9 mouse cellular contexts compared by ENCODE assay signal in genomic region chr8:119717765-119718164, GRCm38 (mm10). TPM values are rescaled to one million over a fixed set of nuclear protein-coding genes. Genes with fewer than 3 reads are reported as not detected.
A peak's percentile ranks its signal among the peaks of the same experiment; 100 is the strongest.
DNase-seq lines count a peak whose midpoint lies in the region; ATAC-seq lines count a peak whose summit lies in the region.
"Had no signal": no experiment of that assay in that cellular context is flagged by ENCODE, and none has a peak within 500 bp of the region (broad histone marks: within the 10 kb centered on the region; RNA-seq: fewer than 3 reads in every experiment).

No protein-coding gene starts in this region.

- H3K4me1 ChIP-seq in neural tube, embryonic 15.5 days: no peaks in the 10 kb centered on the region
- no peaks in the 10 kb centered on the region for H3K4me1 ChIP-seq in neural tube, embryonic 11.5 days (ENCODE audit: control insufficient read depth, insufficient read depth, low read length)
- H3K4me1 ChIP-seq in forebrain, embryonic 12.5 days: no peaks in the 10 kb centered on the region

- H3K9me3 ChIP-seq in neural tube, embryonic 15.5 days (replicated peaks): no peaks in the 10 kb centered on the region
- no peaks in the 10 kb centered on the region for H3K9me3 ChIP-seq in neural tube, embryonic 11.5 days (ENCODE audit: control insufficient read depth, low read length)
- no peaks in the 10 kb centered on the region for H3K9me3 ChIP-seq in forebrain, embryonic 12.5 days
- H3K9me3 ChIP-seq: neural tube, embryonic 13.5 days had no signal

- H3K4me3 ChIP-seq in neural tube, embryonic 15.5 days (replicated peaks): no peak overlapping the region
- H3K4me3 ChIP-seq in neural tube, embryonic 11.5 days (ENCODE audit: low read depth, low read length): no peak overlapping the region
- H3K4me3 ChIP-seq in forebrain, embryonic 12.5 days (replicated peaks): no peak overlapping the region
- H3K4me3 ChIP-seq: neural tube, embryonic 13.5 days had no signal

- peak; percentile 51 to 73 for DNase-seq in cerebellum, postnatal 10 days
- DNase-seq in cerebellum, adult 11 months: no peak
- peak; percentile 52 for DNase-seq in neural tube, embryonic 10.5 days (ENCODE audit: extremely low spot score, low spot score)
- peak; percentile 24 for DNase-seq in neural tube, embryonic 11.5 days (ENCODE audit: low spot score)

- H3K4me2 ChIP-seq in neural tube, embryonic 15.5 days: no peak overlapping the region
- no peak overlapping the region for H3K4me2 ChIP-seq in neural tube, embryonic 11.5 days (ENCODE audit: low read depth)
- H3K4me2 ChIP-seq in forebrain, embryonic 12.5 days: no peak overlapping the region
- H3K4me2 ChIP-seq: neural tube, embryonic 13.5 days had no signal

- ATAC-seq in neural tube, embryonic 15.5 days (ENCODE audit: low FRiP score): no peak
- peak; percentile 6 to 73; a peak in 2 of 4 replicates for ATAC-seq in hematopoietic stem cell, adult 5-6 weeks (replicated peaks in 1 of 2; ENCODE audit: insufficient read depth in 1 of 2, low FRiP score in 2 of 2, low TSS enrichment in 1 of 2, low read depth in 1 of 2, poor library complexity in 2 of 2, severe bottlenecking in 2 of 2)
- no peak for ATAC-seq in neural tube, embryonic 11.5 days (ENCODE audit: insufficient read depth, low FRiP score, low TSS enrichment)
- no peak for ATAC-seq in cerebellum, adult (ENCODE audit: insufficient number of reproducible peaks, low FRiP score, low TSS enrichment)
- no peak for ATAC-seq in forebrain, embryonic 12.5 days (ENCODE audit: low FRiP score)

- no peaks in the 10 kb centered on the region for H3K36me3 ChIP-seq in neural tube, embryonic 15.5 days
- H3K36me3 ChIP-seq in neural tube, embryonic 11.5 days (ENCODE audit: control insufficient read depth, insufficient read depth, low read length): no peaks in the 10 kb centered on the region
- no peaks in the 10 kb centered on the region for H3K36me3 ChIP-seq in forebrain, embryonic 12.5 days (replicated peaks)
- H3K36me3 ChIP-seq: neural tube, embryonic 13.5 days had no signal

- H3K9ac ChIP-seq in neural tube, embryonic 15.5 days (replicated peaks): no peak overlapping the region
- no peak overlapping the region for H3K9ac ChIP-seq in neural tube, embryonic 11.5 days (ENCODE audit: low read length)
- H3K9ac ChIP-seq in forebrain, embryonic 12.5 days: no peak overlapping the region
- H3K9ac ChIP-seq: neural tube, embryonic 13.5 days had no signal

- no peak overlapping the region for H3K27ac ChIP-seq in neural tube, embryonic 15.5 days (replicated peaks)
- H3K27ac ChIP-seq in neural tube, embryonic 11.5 days (ENCODE audit: low read depth, low read length): no peak overlapping the region
- H3K27ac ChIP-seq in forebrain, embryonic 12.5 days: no peak overlapping the region
- H3K27ac ChIP-seq: neural tube, embryonic 13.5 days had no signal

- 69% methylated on average over 9 of the region's 9 CpGs for WGBS in neural tube, embryonic 15.5 days
- WGBS in neural tube, embryonic 11.5 days: 62% methylated on average over 9 of the region's 9 CpGs
- 64% methylated on average over 9 of the region's 9 CpGs for WGBS in forebrain, embryonic 12.5 days

- no peaks in the 10 kb centered on the region for H3K27me3 ChIP-seq in neural tube, embryonic 15.5 days (replicated peaks)
- H3K27me3 ChIP-seq in neural tube, embryonic 11.5 days (ENCODE audit: control insufficient read depth, insufficient read depth, low read length): no peaks in the 10 kb centered on the region
- H3K27me3 ChIP-seq in forebrain, embryonic 12.5 days: no peaks in the 10 kb centered on the region

RNA-seq across cellular contexts. Expression of gene Atp2c2, which starts 18.0 kb away (rescaled TPM):
- polyA plus RNA-seq in neural tube, embryonic 15.5 days (2015; fragmentation: Nextera tagmentation; extraction: Ambion mirVana): 0.36 and 0.41 TPM in 2 replicates
- not detected in 2 replicates for total RNA-seq in hematopoietic stem cell, adult 5-6 weeks (2017)
- 0.61 and 1.0 TPM in 2 replicates for polyA plus RNA-seq in neural tube, embryonic 11.5 days (2014; fragmentation: Nextera tagmentation; extraction: Ambion mirVana)
- 0.26 and 0.87 TPM in 2 replicates for polyA plus RNA-seq in forebrain, embryonic 12.5 days (2016; fragmentation: Nextera tagmentation; extraction: Ambion mirVana)

RNA-seq across cellular contexts. Expression of gene Wfdc1, which starts 51.6 kb away (rescaled TPM):
- polyA plus RNA-seq in neural tube, embryonic 15.5 days (2015; fragmentation: Nextera tagmentation; extraction: Ambion mirVana): 5.9 and 6.2 TPM in 2 replicates
- not detected in 2 replicates for total RNA-seq in hematopoietic stem cell, adult 5-6 weeks (2017)
- polyA plus RNA-seq in neural tube, embryonic 11.5 days (2014; fragmentation: Nextera tagmentation; extraction: Ambion mirVana): 1.7 and 1.9 TPM in 2 replicates
- 0.47 and 1.0 TPM in 2 replicates for polyA plus RNA-seq in forebrain, embryonic 12.5 days (2016; fragmentation: Nextera tagmentation; extraction: Ambion mirVana)

Comparison
In these comparisons a context has a peak if more than half of its experiments do, and no peak if none do; other contexts are left out.
1. ATAC-seq: peak in hematopoietic stem cell, adult 5-6 weeks (2 of 2); none in neural tube, embryonic 15.5 days (single experiment), neural tube, embryonic 11.5 days (single experiment), cerebellum, adult (single experiment) and forebrain, embryonic 12.5 days (single experiment).